ENCODE assay signal across 17 mouse cellular contexts in genomic region chr14:26173955-26174354, GRCm38 (mm10). TPM values are rescaled to one million over a fixed set of nuclear protein-coding genes. Genes with fewer than 3 reads are reported as not detected.
DNase-seq lines count a peak whose midpoint lies in the region; ATAC-seq and TF ChIP-seq lines count a peak whose summit lies in the region.
"Not testable (repeated sequence)": the region's sequence is repeated elsewhere in the genome, so short reads cannot be mapped to it uniquely, and the experiment has no call there.
"Had no signal": no experiment of that assay in that cellular context is flagged by ENCODE, and none has a peak within 500 bp of the region (broad histone marks: within the 10 kb centered on the region; RNA-seq: fewer than 3 reads in every experiment).

No protein-coding gene starts in this region.

- H3K27ac ChIP-seq in embryonic facial prominence, embryonic 14.5 days (replicated peaks; ENCODE audit: low read depth, low read length); intestine, embryonic 15.5 days; intestine, postnatal 0 days (ENCODE audit: low read depth, low read length); lung, embryonic 14.5 days (ENCODE audit: low read depth); lung, embryonic 16.5 days (ENCODE audit: low read length); stomach, embryonic 15.5 days; stomach, postnatal 0 days (replicated peaks): not testable (repeated sequence)

- not testable (repeated sequence) for H3K9me3 ChIP-seq in embryonic facial prominence, embryonic 14.5 days (ENCODE audit: control insufficient read depth, low read length); intestine, embryonic 15.5 days; intestine, postnatal 0 days (ENCODE audit: control insufficient read depth); lung, embryonic 14.5 days (ENCODE audit: low read depth, low read length); lung, embryonic 16.5 days (ENCODE audit: control insufficient read depth, low read length); stomach, embryonic 15.5 days; stomach, postnatal 0 days (ENCODE audit: control insufficient read depth, low read length)

- H3K36me3 ChIP-seq in embryonic facial prominence, embryonic 14.5 days (ENCODE audit: control insufficient read depth, insufficient read depth, low read length); intestine, embryonic 15.5 days; intestine, postnatal 0 days (ENCODE audit: control insufficient read depth, insufficient read depth); lung, embryonic 14.5 days (ENCODE audit: insufficient read depth); lung, embryonic 16.5 days (ENCODE audit: control insufficient read depth, insufficient read depth, low read length); stomach, embryonic 15.5 days; stomach, postnatal 0 days (ENCODE audit: control insufficient read depth, insufficient read depth, low read length): not testable (repeated sequence)

- not testable (repeated sequence) for TF ChIP-seq EP300 in stomach, postnatal 0 days (optimal IDR thresholded peaks at IDR 0.05)

- not testable (repeated sequence) for TF ChIP-seq CTCF in intestine, postnatal 0 days (IDR thresholded peaks at IDR 0.05; ENCODE audit: low read depth); lung, embryonic 14.5 days (IDR thresholded peaks at IDR 0.05; ENCODE audit: low read depth); stomach, postnatal 0 days (IDR thresholded peaks at IDR 0.05; ENCODE audit: low read depth)

- no CpG with 5 or more reads among the region's 3 CpGs for WGBS in embryonic facial prominence, embryonic 14.5 days
- no CpG with 5 or more reads among the region's 3 CpGs for WGBS in intestine, embryonic 15.5 days
- WGBS in intestine, postnatal 0 days: no CpG with 5 or more reads among the region's 3 CpGs
- WGBS in lung, embryonic 14.5 days: no CpG with 5 or more reads among the region's 3 CpGs
- WGBS in lung, embryonic 16.5 days: no CpG with 5 or more reads among the region's 3 CpGs
- WGBS in stomach, embryonic 15.5 days: no CpG with 5 or more reads among the region's 3 CpGs
- no CpG with 5 or more reads among the region's 3 CpGs for WGBS in stomach, postnatal 0 days

- not testable (repeated sequence) for H3K27me3 ChIP-seq in embryonic facial prominence, embryonic 14.5 days (replicated peaks; ENCODE audit: control insufficient read depth, insufficient read depth, low read length); intestine, embryonic 15.5 days (replicated peaks); intestine, postnatal 0 days (replicated peaks; ENCODE audit: control insufficient read depth, insufficient read depth, low read length); lung, embryonic 14.5 days (ENCODE audit: insufficient read depth, low read length); lung, embryonic 16.5 days (ENCODE audit: control insufficient read depth, insufficient read depth, low read depth, low read length); stomach, embryonic 15.5 days (replicated peaks); stomach, postnatal 0 days (ENCODE audit: control insufficient read depth, insufficient read depth, low read length)

- peak; percentile 90 for ATAC-seq in embryonic facial prominence, embryonic 14.5 days (ENCODE audit: low read depth)
- ATAC-seq in intestine, embryonic 15.5 days: peak; percentile 43
- peak; percentile 25; the same call in 1 of the 2 replicates for ATAC-seq in intestine, postnatal 0 days
- peak; percentile 70 for ATAC-seq in lung, embryonic 14.5 days (ENCODE audit: insufficient read depth)
- peak; percentile 38; the same call in 1 of the 2 replicates for ATAC-seq in lung, embryonic 16.5 days (ENCODE audit: low read depth)
- peak; percentile 65; the same call in 1 of the 2 replicates for ATAC-seq in stomach, embryonic 15.5 days (ENCODE audit: insufficient read depth, low FRiP score, low read depth)
- peak; percentile 87 for ATAC-seq in stomach, postnatal 0 days (ENCODE audit: low FRiP score, low TSS enrichment)

- not testable (repeated sequence) for H3K4me2 ChIP-seq in embryonic facial prominence, embryonic 14.5 days (ENCODE audit: low read depth, low read length); intestine, embryonic 15.5 days (replicated peaks); intestine, postnatal 0 days (replicated peaks; ENCODE audit: low read depth); lung, embryonic 14.5 days; lung, embryonic 16.5 days (ENCODE audit: low read depth, low read length); stomach, embryonic 15.5 days; stomach, postnatal 0 days (replicated peaks; ENCODE audit: low read depth)

- DNase-seq in embryonic facial prominence, embryonic 14.5 days (ENCODE audit: low spot score); lung, embryonic 14.5 days; stomach, postnatal 0 days (ENCODE audit: low spot score): not testable (repeated sequence)

- H3K4me3 ChIP-seq in embryonic facial prominence, embryonic 14.5 days (ENCODE audit: low read depth, low read length); intestine, embryonic 15.5 days (replicated peaks); intestine, postnatal 0 days (ENCODE audit: low read depth, low read length); lung, embryonic 14.5 days (ENCODE audit: low read depth, low read length); lung, embryonic 16.5 days (ENCODE audit: low read length); stomach, embryonic 15.5 days (replicated peaks); stomach, postnatal 0 days (ENCODE audit: low read depth, low read length): not testable (repeated sequence)

- not testable (repeated sequence) for H3K9ac ChIP-seq in embryonic facial prominence, embryonic 14.5 days (ENCODE audit: low read depth, low read length); intestine, embryonic 15.5 days; intestine, postnatal 0 days (ENCODE audit: low read depth, low read length); lung, embryonic 14.5 days; lung, embryonic 16.5 days (ENCODE audit: low read length); stomach, embryonic 15.5 days; stomach, postnatal 0 days (ENCODE audit: low read length)

- H3K4me1 ChIP-seq in embryonic facial prominence, embryonic 14.5 days (ENCODE audit: control insufficient read depth, insufficient read depth, low read length); intestine, embryonic 15.5 days (replicated peaks); intestine, postnatal 0 days (replicated peaks; ENCODE audit: control insufficient read depth, insufficient read depth, low read length); lung, embryonic 14.5 days (ENCODE audit: insufficient read depth); lung, embryonic 16.5 days (replicated peaks; ENCODE audit: control insufficient read depth, insufficient read depth, low read length); stomach, embryonic 15.5 days; stomach, postnatal 0 days (replicated peaks; ENCODE audit: control insufficient read depth, insufficient read depth): not testable (repeated sequence)

RNA-seq across cellular contexts. Expression of gene Plac9b, which starts 8.3 kb away (rescaled TPM):
- polyA plus RNA-seq in embryonic facial prominence, embryonic 14.5 days (2014; fragmentation: Nextera tagmentation; extraction: Ambion mirVana): 36.4 and 47.6 TPM in 2 replicates
- polyA plus RNA-seq in intestine, embryonic 15.5 days (2015; fragmentation: Nextera tagmentation; extraction: Ambion mirVana): 21.9 and 31.3 TPM in 2 replicates
- polyA plus RNA-seq in intestine, postnatal 0 days (2015; fragmentation: Nextera tagmentation; extraction: Ambion mirVana): 27.3 and 35.4 TPM in 2 replicates
- polyA plus RNA-seq in lung, embryonic 14.5 days (2014; fragmentation: Nextera tagmentation; extraction: Ambion mirVana): 24.1 and 30.4 TPM in 2 replicates
- polyA plus RNA-seq in lung, embryonic 16.5 days (2015; fragmentation: Nextera tagmentation; extraction: Ambion mirVana): 88.7 and 100 TPM in 2 replicates
- polyA plus RNA-seq in stomach, embryonic 15.5 days (2015; fragmentation: Nextera tagmentation; extraction: Ambion mirVana): 40.8 and 46.1 TPM in 2 replicates
- 97.2 and 127 TPM in 2 replicates for polyA plus RNA-seq in stomach, postnatal 0 days (2015; fragmentation: Nextera tagmentation; extraction: Ambion mirVana)
- polyA plus RNA-seq: activated CD4-positive, CD25-positive, alpha-beta regulatory T cell, adult 4 months; CD4-positive, CD25-positive, alpha-beta regulatory T cell, adult 4 months; embryonic facial prominence, embryonic 10.5 days; erythroblast, embryonic 14.5 days; forebrain, embryonic 10.5 days; G1E; Patski had no signal

RNA-seq across cellular contexts. Expression of gene Tmem254b, which starts 32.9 kb away (rescaled TPM):
- polyA plus RNA-seq in embryonic facial prominence, embryonic 14.5 days (2014; fragmentation: Nextera tagmentation; extraction: Ambion mirVana): 29.8 and 31.2 TPM in 2 replicates
- 57.8 and 65.5 TPM in 2 replicates for polyA plus RNA-seq in intestine, embryonic 15.5 days (2015; fragmentation: Nextera tagmentation; extraction: Ambion mirVana)
- 55.1 and 56.8 TPM in 2 replicates for polyA plus RNA-seq in intestine, postnatal 0 days (2015; fragmentation: Nextera tagmentation; extraction: Ambion mirVana)
- polyA plus RNA-seq in lung, embryonic 14.5 days (2014; fragmentation: Nextera tagmentation; extraction: Ambion mirVana): 23.6 and 24.2 TPM in 2 replicates
- 33.1 and 46.1 TPM in 2 replicates for polyA plus RNA-seq in lung, embryonic 16.5 days (2015; fragmentation: Nextera tagmentation; extraction: Ambion mirVana)
- 42.2 and 54.3 TPM in 2 replicates for polyA plus RNA-seq in stomach, embryonic 15.5 days (2015; fragmentation: Nextera tagmentation; extraction: Ambion mirVana)
- polyA plus RNA-seq in stomach, postnatal 0 days (2015; fragmentation: Nextera tagmentation; extraction: Ambion mirVana): 53.8 and 62.7 TPM in 2 replicates

RNA-seq across cellular contexts. Expression of gene Duxbl2, which starts 55.8 kb away (rescaled TPM):
- polyA plus RNA-seq in embryonic facial prominence, embryonic 14.5 days (2014; fragmentation: Nextera tagmentation; extraction: Ambion mirVana): 0.17 TPM in 1 of 2 replicates, not detected in the other
- 0.67 and 0.75 TPM in 2 replicates for polyA plus RNA-seq in intestine, embryonic 15.5 days (2015; fragmentation: Nextera tagmentation; extraction: Ambion mirVana)
- 0.72 TPM in 1 of 2 replicates, not detected in the other for polyA plus RNA-seq in intestine, postnatal 0 days (2015; fragmentation: Nextera tagmentation; extraction: Ambion mirVana)
- 2.9 TPM in 1 of 2 replicates, not detected in the other for polyA plus RNA-seq in lung, embryonic 14.5 days (2014; fragmentation: Nextera tagmentation; extraction: Ambion mirVana)
- 1.3 TPM in 1 of 2 replicates, not detected in the other for polyA plus RNA-seq in lung, embryonic 16.5 days (2015; fragmentation: Nextera tagmentation; extraction: Ambion mirVana)
- polyA plus RNA-seq in stomach, embryonic 15.5 days (2015; fragmentation: Nextera tagmentation; extraction: Ambion mirVana): 0.73 and 1.6 TPM in 2 replicates
- 0.67 TPM in 1 of 2 replicates, not detected in the other for polyA plus RNA-seq in stomach, postnatal 0 days (2015; fragmentation: Nextera tagmentation; extraction: Ambion mirVana)
- polyA plus RNA-seq: activated CD4-positive, CD25-positive, alpha-beta regulatory T cell, adult 4 months; CD4-positive, CD25-positive, alpha-beta regulatory T cell, adult 4 months; cerebellum, adult 2 months; embryonic facial prominence, embryonic 10.5 days; embryonic facial prominence, embryonic 12.5 days; erythroblast, embryonic 14.5 days; forebrain, embryonic 10.5 days; forebrain, embryonic 14.5 days; G1E; Patski had no signal

Comparison
In these comparisons a context has a peak if more than half of its experiments do, and no peak if none do; other contexts are left out.
1. ATAC-seq: peak in every context shown above with its lines; median percentile 90 in embryonic facial prominence, embryonic 14.5 days; 87 in stomach, postnatal 0 days; 70 in lung, embryonic 14.5 days; 65 in stomach, embryonic 15.5 days; 43 in intestine, embryonic 15.5 days; 38 in lung, embryonic 16.5 days; 25 in intestine, postnatal 0 days.